Mouse (Mus musculus) right cerebral cortex, postnatal 10 days (tissue): ENCODE data around the gene Slc30a2.

Experiments
- DNase-seq, 2 experiments: peaks; one replicate each; pipeline ENCODE4 v3.0.0; 2021; ENCODE audit warnings: low spot score in 2 of 2

Slc30a2 gene

DNA sequence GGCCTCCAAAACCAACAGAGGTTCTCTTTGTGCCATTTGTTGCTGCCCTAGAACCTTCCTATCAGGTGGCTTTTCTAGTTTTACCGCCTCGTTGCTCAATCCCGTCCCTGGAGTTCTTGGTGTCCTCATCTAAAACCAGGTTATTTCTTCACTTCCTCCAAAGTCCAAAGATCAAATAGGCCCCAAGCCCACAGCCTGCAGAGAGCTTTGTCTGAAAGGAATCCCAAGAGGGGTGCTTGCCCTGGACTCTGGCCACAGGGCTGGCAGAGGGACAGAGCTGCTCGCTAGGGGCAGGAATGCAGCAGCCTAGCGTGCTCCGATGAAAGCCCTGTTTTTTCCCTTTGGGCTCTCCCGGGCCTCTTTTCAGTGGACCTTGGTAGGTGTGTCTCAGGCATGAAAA is 54.1 kb downstream of the Slc30a2 start:
- DNase-seq = peak; percentile 79 to 83

DNA sequence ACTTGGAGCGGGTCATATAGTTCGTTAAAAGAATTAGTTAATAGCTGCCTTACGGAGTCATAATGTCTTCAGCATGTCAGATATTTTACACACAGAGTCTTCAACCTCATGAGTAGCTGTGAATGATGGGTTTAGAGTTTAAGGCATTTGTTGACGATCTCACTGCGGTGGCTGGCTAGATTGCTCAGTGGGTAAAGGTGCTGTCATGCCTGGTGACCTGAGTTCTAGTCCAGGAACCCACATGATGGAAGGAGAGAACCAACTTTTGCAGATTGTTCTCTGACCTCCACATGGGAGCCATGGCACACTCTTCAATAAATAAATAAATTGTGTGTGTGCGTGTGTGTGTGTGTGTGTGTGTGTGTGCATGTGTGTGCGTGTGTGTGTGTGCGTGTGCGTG is 54.8 kb downstream of the Slc30a2 start:
- no peak for DNase-seq

DNA sequence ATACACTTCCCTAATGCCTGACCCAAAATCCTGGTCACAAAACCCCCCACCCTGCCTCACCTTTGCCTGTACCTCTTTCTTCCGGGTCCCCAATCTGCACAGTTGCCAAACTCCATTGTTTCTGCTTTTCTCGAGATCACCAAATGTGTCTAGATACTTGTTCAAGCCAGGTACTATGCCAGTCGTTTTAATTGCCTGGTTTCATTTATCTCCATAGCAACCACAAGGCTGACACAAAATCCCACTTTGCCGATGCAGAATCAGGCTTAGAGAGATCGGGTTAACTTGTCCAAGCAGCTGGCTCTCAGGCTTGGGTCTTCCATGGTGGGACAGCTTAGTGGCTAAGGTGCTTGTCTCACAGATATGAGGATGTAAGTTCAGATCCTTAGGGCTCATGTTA is 57.2 kb downstream of the Slc30a2 start:
- peak in 1 of 2 experiments; percentile 64 for DNase-seq

DNA sequence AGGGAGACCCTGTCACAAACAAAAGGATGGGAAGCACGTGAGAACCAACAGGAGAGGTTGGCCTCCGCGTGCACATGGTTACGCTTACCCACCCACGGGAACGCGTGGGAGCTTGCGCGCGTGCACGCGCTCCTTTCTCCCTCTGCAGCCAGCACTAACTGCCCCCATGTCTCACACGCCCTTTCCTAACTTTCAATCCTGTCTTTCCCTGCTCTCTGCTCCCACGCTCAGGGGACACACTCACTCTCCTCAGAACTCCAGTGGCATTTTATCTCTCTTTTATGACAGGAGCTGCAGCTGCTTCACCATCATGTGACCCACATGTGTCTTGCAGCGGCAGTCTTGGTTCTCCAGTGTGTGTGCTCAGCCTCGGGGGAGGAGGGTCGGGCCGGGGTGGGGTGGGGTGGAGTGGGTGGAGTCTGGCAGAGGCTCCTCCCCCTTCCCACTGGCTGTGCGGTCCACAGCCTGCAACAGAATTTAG is 58.2 kb downstream of the Slc30a2 start:
- DNase-seq = peak; percentile 85 to 89

DNA sequence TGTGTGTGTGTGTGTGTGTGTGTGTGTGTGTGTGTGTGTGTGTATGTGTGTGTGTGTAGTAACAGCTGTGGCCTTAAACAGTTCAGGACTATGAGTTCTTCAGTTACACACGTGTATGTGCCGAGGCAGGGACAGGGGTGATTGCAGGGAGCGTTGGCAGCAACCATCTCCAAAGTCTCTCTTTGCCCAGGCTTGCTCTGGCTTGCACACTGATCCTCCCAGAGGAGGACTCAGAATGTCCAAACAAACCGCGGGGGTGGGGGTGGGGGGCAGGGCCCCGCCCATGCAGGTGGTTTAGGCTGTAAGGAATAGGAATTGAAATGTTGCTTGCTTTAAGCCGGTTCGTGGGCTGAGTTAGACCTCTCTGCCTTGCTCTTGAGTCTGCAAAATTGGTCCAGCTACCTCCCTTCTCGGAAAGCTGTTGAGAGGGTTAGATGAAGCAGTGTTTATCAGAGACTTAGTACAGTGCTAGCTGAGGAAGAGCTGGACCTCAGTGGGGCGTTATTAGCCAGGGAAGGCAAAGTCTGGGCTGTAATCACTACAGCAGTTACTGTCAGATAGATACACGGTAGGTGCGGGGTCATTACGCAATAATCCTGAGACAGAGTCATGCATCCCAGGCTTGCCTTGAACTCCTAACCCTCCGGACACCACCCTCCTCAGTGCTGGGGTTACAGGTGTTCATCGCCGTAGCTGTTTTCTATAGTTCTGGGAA is 59.0 kb downstream of the Slc30a2 start:
- DNase-seq = no peak

DNA sequence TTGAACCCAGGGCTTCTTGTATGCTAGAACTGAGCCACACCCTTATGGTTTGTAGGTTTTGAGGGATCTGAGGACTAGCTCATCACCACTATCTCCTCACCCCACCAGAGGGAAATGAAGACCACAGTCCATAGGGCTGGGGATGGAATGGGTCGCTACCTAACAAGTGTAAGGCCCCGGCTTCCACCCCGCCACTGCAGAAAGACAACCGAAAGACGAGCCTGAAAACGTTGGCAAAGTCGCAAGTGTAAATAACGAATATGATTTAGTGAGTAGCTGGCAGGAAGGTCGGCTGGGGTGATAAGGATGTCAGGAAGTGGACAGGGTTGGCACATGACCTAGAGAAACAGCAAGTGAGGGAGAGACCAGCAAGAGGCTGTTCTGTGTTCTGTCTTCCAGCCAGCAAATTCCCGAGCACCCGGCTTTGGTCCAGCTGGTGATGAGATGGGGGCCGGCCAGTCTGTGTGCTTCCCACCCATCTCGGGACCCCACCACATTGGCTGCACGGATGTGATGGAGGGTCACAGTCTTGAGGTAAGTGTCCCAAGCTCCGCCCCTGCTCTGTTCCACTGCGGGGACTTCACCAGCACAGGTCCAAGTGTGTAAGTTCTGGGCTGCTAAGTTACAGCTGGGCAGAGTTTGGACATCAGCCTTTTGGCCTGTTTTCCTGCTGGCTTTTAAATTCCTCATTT is 59.7 kb downstream of the Slc30a2 start:
- DNase-seq = peak; percentile 66 to 74

DNA sequence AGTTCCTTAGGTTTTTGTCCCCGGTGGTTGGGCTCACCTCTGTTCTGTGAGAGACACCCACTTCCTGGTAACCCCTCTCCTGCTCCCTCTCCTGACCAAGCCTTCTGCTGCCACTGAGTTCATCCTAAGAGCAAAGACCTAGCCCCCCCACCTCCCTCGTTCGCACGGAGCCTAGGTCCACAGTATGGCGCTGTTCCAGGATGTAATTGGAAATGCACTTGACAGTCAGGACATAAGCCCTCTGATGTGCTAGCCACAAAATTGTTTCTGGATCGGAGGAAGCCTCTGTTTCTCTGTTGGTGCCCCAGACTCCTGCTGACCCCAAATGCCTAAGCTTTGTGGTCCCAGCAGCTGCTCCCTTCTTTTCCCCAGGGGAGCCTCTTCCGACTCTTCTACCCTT is 60.7 kb downstream of the Slc30a2 start:
- no peak for DNase-seq
